Mouse (Mus musculus) brain, embryonic 14.5 days (tissue): ENCODE measurements at regions not wholly inside any gene's neighbourhood (a gene's known extent, or its start where the extent isn't known, plus 50 kb on each side); places are given as distances from the start of the nearest gene placed in this dataset.

Experiments
- CTCF ChIP-seq: fragments of 200-500 bp; IDR thresholded peaks from 2 replicates; pipeline ENCODE4 v1.5.1; 2012; ENCODE audit warnings: inconsistent platforms, mild to moderate bottlenecking, moderate library complexity, borderline replicate concordance; ENCODE audit not compliant: insufficient read depth, insufficient read length; ENCODE audit errors: extremely low read depth
- POLR2A ChIP-seq: fragments of 200-500 bp; IDR thresholded peaks from 2 replicates; pipeline ENCODE4 v1.6.1; 2012; ENCODE audit warnings: mild to moderate bottlenecking, inconsistent platforms, borderline replicate concordance; ENCODE audit not compliant: poor library complexity, insufficient read depth, insufficient read length, severe bottlenecking; ENCODE audit errors: extremely low read depth

GRCm38 (mm10) chr1:34686539-34686938 is 107.1 kb downstream of the Amer3 start:
- TF ChIP-seq CTCF (no peak), POLR2A (no peak)
